Mouse (Mus musculus): Measurements from ENCODE around the gene Syt16. TPM values are rescaled to one million over a fixed set of nuclear protein-coding genes. Genes with fewer than 3 reads are reported as not detected.

Syt16 gene
- polyA plus RNA-seq, 1 experiment from 2014 or later, result 1.1 TPM

Other genes starting within 250 kb of the Syt16 start
- gene Hif1a, start 96.3 kb upstream of the Syt16 start, polyA plus RNA-seq (2015; fragmentation: Nextera tagmentation; extraction: Ambion mirVana), result 70.5 and 73.6 TPM in 2 replicates
- 13.1 and 14.8 TPM in 2 replicates for gene Gm49321, start 60.0 kb upstream of the Syt16 start, polyA plus RNA-seq (2015; fragmentation: Nextera tagmentation; extraction: Ambion mirVana)
- gene Snapc1, start 33.2 kb upstream of the Syt16 start, polyA plus RNA-seq (2015; fragmentation: Nextera tagmentation; extraction: Ambion mirVana), result 22.3 and 22.8 TPM in 2 replicates

Data from kidney, embryonic 16.5 days (tissue).